Mouse (Mus musculus): ENCODE data around the gene Nt5c1a. TPM values are rescaled to one million over a fixed set of nuclear protein-coding genes. Genes with fewer than 3 reads are reported as not detected.

The Nt5c1a gene
- polyA plus RNA-seq, 1 experiment from 2014 or later, result not detected

DNA sequence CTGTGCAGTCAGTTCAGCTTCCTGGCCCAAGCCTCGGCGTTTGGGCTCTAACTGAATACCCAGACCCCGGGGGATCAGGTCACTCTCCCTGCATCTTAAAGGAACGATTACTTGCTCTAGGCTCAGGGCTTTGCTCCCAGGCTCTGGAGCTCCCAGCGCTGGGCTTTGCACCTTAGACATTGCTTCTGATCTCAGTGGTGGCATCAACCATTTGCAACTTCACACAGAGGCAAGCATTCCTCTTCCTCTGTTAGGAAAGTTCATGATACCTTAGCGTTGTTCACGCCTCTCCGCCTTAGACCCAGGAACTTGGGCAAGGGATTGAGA is 753 bp downstream of the Nt5c1a start:
- no peak overlapping the region for H3K4me3 ChIP-seq (ENCODE audit: low read length)
- peaks cover 46% of the 10 kb centered on the region for H3K27me3 ChIP-seq (ENCODE audit: control insufficient read depth, insufficient read depth, low read depth, low read length)
- no peaks in the 10 kb centered on the region for H3K36me3 ChIP-seq (ENCODE audit: control insufficient read depth, insufficient read depth, low read length)
- H3K4me2 ChIP-seq (ENCODE audit: low read depth, low read length), result no peak overlapping the region
- ATAC-seq (ENCODE audit: low read depth), result no peak
- H3K9ac ChIP-seq (ENCODE audit: low read length), result no peak overlapping the region
- no peaks in the 10 kb centered on the region for H3K9me3 ChIP-seq (ENCODE audit: control insufficient read depth, low read length)
- H3K4me1 ChIP-seq (replicated peaks; ENCODE audit: control insufficient read depth, insufficient read depth, low read length), result peaks cover 5% of the 10 kb centered on the region; the same call in 1 of the 2 replicates
- no peak overlapping the region for H3K27ac ChIP-seq (ENCODE audit: low read length)
- 14% methylated on average over 8 of the region's 8 CpGs for WGBS

- Histone ChIP-seq H3K4me2 (ENCODE audit: low read depth, low read length) (no peak overlapping the region), H3K4me1 (replicated peaks; ENCODE audit: control insufficient read depth, insufficient read depth, low read length) (no peaks in the 10 kb centered on the region), H3K4me3 (ENCODE audit: low read length) (no peak overlapping the region), H3K9ac (ENCODE audit: low read length) (no peak overlapping the region), H3K36me3 (ENCODE audit: control insufficient read depth, insufficient read depth, low read length) (no peaks in the 10 kb centered on the region), H3K27ac (ENCODE audit: low read length) (no peak overlapping the region), H3K9me3 (ENCODE audit: control insufficient read depth, low read length) (no peaks in the 10 kb centered on the region), H3K27me3 (ENCODE audit: control insufficient read depth, insufficient read depth, low read depth, low read length) (peaks cover 11% of the 10 kb centered on the region)
- 63% methylated on average over 5 of the region's 5 CpGs for WGBS
- no peak for ATAC-seq (ENCODE audit: low read depth)
Observed at GRCm38 (mm10) chr4:123207337-123207736, 6.0 kb downstream of the Nt5c1a start.

DNA sequence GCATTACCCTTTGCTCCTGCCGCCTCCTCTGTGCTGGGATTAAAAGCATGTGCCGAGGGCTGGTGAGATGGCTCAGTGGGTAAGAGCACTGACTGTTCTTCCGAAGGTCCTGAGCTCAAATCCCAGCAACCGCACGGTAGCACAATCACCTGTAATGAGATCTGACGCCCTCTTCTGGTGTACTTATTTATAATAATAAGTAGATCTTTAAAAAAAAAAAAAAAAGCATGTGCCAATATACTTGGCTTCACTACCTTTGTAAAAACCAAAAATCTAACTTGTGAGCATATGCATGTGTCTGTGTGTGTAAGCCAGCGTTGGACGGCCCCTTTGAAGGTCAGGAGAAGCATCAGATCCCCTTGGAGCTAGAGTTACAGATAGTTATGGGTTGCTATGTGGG is 9.7 kb downstream of the Nt5c1a start:
- Histone ChIP-seq H3K4me1 (replicated peaks; ENCODE audit: control insufficient read depth, insufficient read depth, low read length) (no peaks in the 10 kb centered on the region), H3K36me3 (ENCODE audit: control insufficient read depth, insufficient read depth, low read length) (no peaks in the 10 kb centered on the region), H3K4me3 (ENCODE audit: low read length) (no peak overlapping the region), H3K27me3 (ENCODE audit: control insufficient read depth, insufficient read depth, low read depth, low read length) (peaks cover 3% of the 10 kb centered on the region; the same call in 1 of the 2 replicates), H3K27ac (ENCODE audit: low read length) (no peak overlapping the region), H3K4me2 (ENCODE audit: low read depth, low read length) (no peak overlapping the region), H3K9ac (ENCODE audit: low read length) (no peak overlapping the region), H3K9me3 (ENCODE audit: control insufficient read depth, low read length) (no peaks in the 10 kb centered on the region)
- ATAC-seq (ENCODE audit: low read depth), result no peak
- WGBS, result 49% methylated on average over 8 of the region's 8 CpGs

DNA sequence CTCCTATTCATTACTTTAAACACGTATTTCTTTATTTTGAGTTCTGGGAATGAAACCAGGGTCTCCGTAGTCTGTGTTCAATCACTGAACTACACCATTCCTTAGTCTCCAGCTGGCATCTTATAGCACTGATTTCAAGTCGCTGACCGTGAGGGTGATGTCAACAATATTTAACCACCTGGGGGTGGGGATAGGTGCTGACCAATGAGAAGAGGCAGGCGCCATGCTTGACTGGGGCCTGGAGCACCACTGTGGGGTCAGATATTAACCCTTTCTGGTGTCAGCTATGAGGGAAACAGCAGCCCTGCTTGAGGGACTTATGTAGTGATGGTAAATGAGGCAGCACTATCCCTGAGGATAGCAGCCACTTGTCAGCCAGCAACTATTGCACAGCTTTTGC is 10.1 kb downstream of the Nt5c1a start:
- H3K9me3 ChIP-seq (ENCODE audit: control insufficient read depth, low read length), result no peaks in the 10 kb centered on the region
- no peaks in the 10 kb centered on the region for H3K4me1 ChIP-seq (replicated peaks; ENCODE audit: control insufficient read depth, insufficient read depth, low read length)
- H3K9ac ChIP-seq (ENCODE audit: low read length), result no peak overlapping the region
- no peak for ATAC-seq (ENCODE audit: low read depth)
- no peak overlapping the region for H3K27ac ChIP-seq (ENCODE audit: low read length)
- no peak overlapping the region for H3K4me2 ChIP-seq (ENCODE audit: low read depth, low read length)
- no peaks in the 10 kb centered on the region for H3K36me3 ChIP-seq (ENCODE audit: control insufficient read depth, insufficient read depth, low read length)
- no peak overlapping the region for H3K4me3 ChIP-seq (ENCODE audit: low read length)
- WGBS, result 39% methylated on average over 5 of the region's 5 CpGs
- peaks cover 3% of the 10 kb centered on the region; the same call in 1 of the 2 replicates for H3K27me3 ChIP-seq (ENCODE audit: control insufficient read depth, insufficient read depth, low read depth, low read length)

- 28% methylated on average over 2 of the region's 2 CpGs for WGBS
- Histone ChIP-seq H3K27me3 (ENCODE audit: control insufficient read depth, insufficient read depth, low read depth, low read length) (peaks cover under 1% of the 10 kb centered on the region; the same call in 1 of the 2 replicates), H3K9ac (ENCODE audit: low read length) (no peak overlapping the region)
Observed at GRCm38 (mm10) chr4:123212330-123212729, 11.0 kb downstream of the Nt5c1a start.

GRCm38 (mm10) chr4:123213975-123214374 is 12.7 kb downstream of the Nt5c1a start:
- H3K27ac ChIP-seq (ENCODE audit: low read length), result no peak overlapping the region
- no peak for ATAC-seq (ENCODE audit: low read depth)

More at GRCm38 (mm10) chr4:123212330-123212729, 11.0 kb downstream of the Nt5c1a start:
- H3K36me3 ChIP-seq (ENCODE audit: control insufficient read depth, insufficient read depth, low read length), result no peaks in the 10 kb centered on the region
- no peak overlapping the region for H3K4me2 ChIP-seq (ENCODE audit: low read depth, low read length)
- no peak overlapping the region for H3K27ac ChIP-seq (ENCODE audit: low read length)
- H3K9me3 ChIP-seq (ENCODE audit: control insufficient read depth, low read length), result no peaks in the 10 kb centered on the region
- no peak overlapping the region for H3K4me3 ChIP-seq (ENCODE audit: low read length)
- ATAC-seq (ENCODE audit: low read depth), result no peak
- no peaks in the 10 kb centered on the region for H3K4me1 ChIP-seq (replicated peaks; ENCODE audit: control insufficient read depth, insufficient read depth, low read length)

GRCm38 (mm10) chr4:123215367-123215766 is 14.1 kb downstream of the Nt5c1a start:
- H3K27me3 ChIP-seq (ENCODE audit: control insufficient read depth, insufficient read depth, low read depth, low read length), result no peaks in the 10 kb centered on the region
- ATAC-seq (ENCODE audit: low read depth), result no peak
- no peak overlapping the region for H3K9ac ChIP-seq (ENCODE audit: low read length)
- no peaks in the 10 kb centered on the region for H3K36me3 ChIP-seq (ENCODE audit: control insufficient read depth, insufficient read depth, low read length)
- H3K27ac ChIP-seq (ENCODE audit: low read length), result no peak overlapping the region
- 79% methylated on average over 1 of the region's 1 CpGs for WGBS
- H3K9me3 ChIP-seq (ENCODE audit: control insufficient read depth, low read length), result no peaks in the 10 kb centered on the region
- no peak overlapping the region for H3K4me3 ChIP-seq (ENCODE audit: low read length)
- no peaks in the 10 kb centered on the region for H3K4me1 ChIP-seq (replicated peaks; ENCODE audit: control insufficient read depth, insufficient read depth, low read length)
- no peak overlapping the region for H3K4me2 ChIP-seq (ENCODE audit: low read depth, low read length)

More at GRCm38 (mm10) chr4:123213975-123214374, 12.7 kb downstream of the Nt5c1a start:
- Histone ChIP-seq H3K9me3 (ENCODE audit: control insufficient read depth, low read length) (no peaks in the 10 kb centered on the region), H3K4me1 (replicated peaks; ENCODE audit: control insufficient read depth, insufficient read depth, low read length) (no peaks in the 10 kb centered on the region), H3K4me2 (ENCODE audit: low read depth, low read length) (no peak overlapping the region), H3K36me3 (ENCODE audit: control insufficient read depth, insufficient read depth, low read length) (no peaks in the 10 kb centered on the region), H3K4me3 (ENCODE audit: low read length) (no peak overlapping the region), H3K9ac (ENCODE audit: low read length) (no peak overlapping the region), H3K27me3 (ENCODE audit: control insufficient read depth, insufficient read depth, low read depth, low read length) (no peaks in the 10 kb centered on the region)
- 88% methylated on average over 9 of the region's 9 CpGs for WGBS

GRCm38 (mm10) chr4:123216782-123217181 is 15.5 kb downstream of the Nt5c1a start:
- Histone ChIP-seq H3K9me3 (ENCODE audit: control insufficient read depth, low read length) (no peaks in the 10 kb centered on the region), H3K4me3 (ENCODE audit: low read length) (no peak overlapping the region), H3K4me2 (ENCODE audit: low read depth, low read length) (no peak overlapping the region), H3K4me1 (replicated peaks; ENCODE audit: control insufficient read depth, insufficient read depth, low read length) (no peaks in the 10 kb centered on the region), H3K36me3 (ENCODE audit: control insufficient read depth, insufficient read depth, low read length) (no peaks in the 10 kb centered on the region), H3K9ac (ENCODE audit: low read length) (no peak overlapping the region), H3K27ac (ENCODE audit: low read length) (no peak overlapping the region), H3K27me3 (ENCODE audit: control insufficient read depth, insufficient read depth, low read depth, low read length) (no peaks in the 10 kb centered on the region)
- 21% methylated on average over 1 of the region's 1 CpGs for WGBS
- ATAC-seq (ENCODE audit: low read depth), result no peak

GRCm38 (mm10) chr4:123219720-123220357 is 18.5 kb downstream of the Nt5c1a start:
- Histone ChIP-seq H3K36me3 (ENCODE audit: control insufficient read depth, insufficient read depth, low read length) (no peaks in the 10 kb centered on the region), H3K4me1 (replicated peaks; ENCODE audit: control insufficient read depth, insufficient read depth, low read length) (no peaks in the 10 kb centered on the region), H3K9me3 (ENCODE audit: control insufficient read depth, low read length) (no peaks in the 10 kb centered on the region), H3K27me3 (ENCODE audit: control insufficient read depth, insufficient read depth, low read depth, low read length) (no peaks in the 10 kb centered on the region), H3K4me2 (ENCODE audit: low read depth, low read length) (no peak overlapping the region), H3K4me3 (ENCODE audit: low read length) (no peak overlapping the region), H3K27ac (ENCODE audit: low read length) (no peak overlapping the region), H3K9ac (ENCODE audit: low read length) (no peak overlapping the region)
- peak; percentile 79 for ATAC-seq (ENCODE audit: low read depth)
- WGBS, result 64% methylated on average over 15 of the region's 15 CpGs

- WGBS, result 69% methylated on average over 4 of the region's 4 CpGs
- no peak overlapping the region for H3K9ac ChIP-seq (ENCODE audit: low read length)
- H3K27ac ChIP-seq (ENCODE audit: low read length), result no peak overlapping the region
Observed at GRCm38 (mm10) chr4:123220637-123221036, 19.3 kb downstream of the Nt5c1a start.

More at GRCm38 (mm10) chr4:123220637-123221036, 19.3 kb downstream of the Nt5c1a start:
- Histone ChIP-seq H3K9me3 (ENCODE audit: control insufficient read depth, low read length) (no peaks in the 10 kb centered on the region), H3K4me2 (ENCODE audit: low read depth, low read length) (no peak overlapping the region), H3K4me1 (replicated peaks; ENCODE audit: control insufficient read depth, insufficient read depth, low read length) (no peaks in the 10 kb centered on the region), H3K36me3 (ENCODE audit: control insufficient read depth, insufficient read depth, low read length) (no peaks in the 10 kb centered on the region), H3K4me3 (ENCODE audit: low read length) (no peak overlapping the region), H3K27me3 (ENCODE audit: control insufficient read depth, insufficient read depth, low read depth, low read length) (no peaks in the 10 kb centered on the region)
- ATAC-seq (ENCODE audit: low read depth), result no peak

Data from lung, embryonic 16.5 days (tissue).